Mouse (Mus musculus) testis, adult 2 months (tissue): ENCODE data around the gene Ubd. TPM values are rescaled to one million over a fixed set of nuclear protein-coding genes. Genes with fewer than 3 reads are reported as not detected.
A peak's percentile ranks its signal among the peaks of the same experiment; 100 is the strongest.

ENCODE experiments used
- H3K27ac ChIP-seq: fragments of 200-500 bp; 2 replicates; pipeline ENCODE4 v1.5.1; 2012; ENCODE audit warnings: low read depth, low read length; ENCODE audit not compliant: control insufficient read depth, insufficient read depth
- H3K27me3 ChIP-seq: fragments of 200-500 bp; 2 replicates; pipeline ENCODE4 v1.6.1; 2012; ENCODE audit warnings: mild to moderate bottlenecking, low read length, moderate library complexity; ENCODE audit not compliant: control insufficient read depth, insufficient read depth
- H3K36me3 ChIP-seq: fragments of 200-500 bp; 2 replicates; pipeline ENCODE4 v1.6.1; 2012; ENCODE audit warnings: mild to moderate bottlenecking, low read length; ENCODE audit not compliant: control insufficient read depth, insufficient read depth
- H3K4me1 ChIP-seq: fragments of 200-500 bp; 2 replicates; pipeline ENCODE4 v1.6.1; 2012; ENCODE audit warnings: low read length; ENCODE audit not compliant: control insufficient read depth, insufficient read depth
- H3K4me3 ChIP-seq: fragments of 200-500 bp; 2 replicates; pipeline ENCODE4 v1.5.1; 2012; ENCODE audit warnings: low read depth, mild to moderate bottlenecking, low read length, moderate library complexity, mixed read lengths; ENCODE audit not compliant: control insufficient read depth
- CTCF ChIP-seq: fragments of 200-500 bp; IDR thresholded peaks from 2 replicates; pipeline ENCODE4 v1.5.1; 2012; ENCODE audit warnings: low read depth, mild to moderate bottlenecking, inconsistent platforms, low read length, moderate library complexity; ENCODE audit not compliant: control insufficient read depth, insufficient read depth, insufficient replicate concordance
- POLR2A ChIP-seq: fragments of 200-500 bp; IDR thresholded peaks from 2 replicates; pipeline ENCODE4 v1.6.1; 2012; ENCODE audit warnings: low read depth, mild to moderate bottlenecking, inconsistent platforms, low read length, moderate library complexity; ENCODE audit not compliant: control insufficient read depth
- polyA plus RNA-seq: library from polyadenylated mRNA; depleted of rRNA; stranded (reverse); fragments of >200 nt; gene quantifications from 2 replicates; pipeline ENCODE4 v1.2.3, GENCODE M21; 2012; rRNA removed

Ubd gene
- polyA plus RNA-seq = not detected in 2 replicates

DNA sequence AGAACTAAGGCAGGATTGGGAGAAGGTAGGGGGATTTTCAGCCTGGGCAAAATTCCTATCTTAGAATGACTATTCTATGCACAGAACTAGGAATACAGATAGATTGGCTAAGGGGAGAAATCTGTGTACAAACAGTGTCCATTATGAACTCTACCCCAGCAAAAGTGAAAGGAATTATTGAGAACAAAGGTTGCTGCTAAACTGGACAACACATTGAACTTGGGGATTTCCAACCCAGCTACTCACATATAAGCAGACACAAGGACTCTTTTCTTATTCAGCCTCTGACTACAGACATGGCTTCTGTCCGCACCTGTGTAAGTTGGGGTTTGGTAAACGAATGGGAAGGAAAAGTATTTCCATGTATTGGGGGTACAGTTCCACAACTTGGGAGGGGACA, at the start of gene Ubd:
Ubd (plus strand) TSS at position 237 of the 400 bp plus-strand sequence.
- H3K4me3 ChIP-seq = no peak within 1 kb of the TSS

DNA sequence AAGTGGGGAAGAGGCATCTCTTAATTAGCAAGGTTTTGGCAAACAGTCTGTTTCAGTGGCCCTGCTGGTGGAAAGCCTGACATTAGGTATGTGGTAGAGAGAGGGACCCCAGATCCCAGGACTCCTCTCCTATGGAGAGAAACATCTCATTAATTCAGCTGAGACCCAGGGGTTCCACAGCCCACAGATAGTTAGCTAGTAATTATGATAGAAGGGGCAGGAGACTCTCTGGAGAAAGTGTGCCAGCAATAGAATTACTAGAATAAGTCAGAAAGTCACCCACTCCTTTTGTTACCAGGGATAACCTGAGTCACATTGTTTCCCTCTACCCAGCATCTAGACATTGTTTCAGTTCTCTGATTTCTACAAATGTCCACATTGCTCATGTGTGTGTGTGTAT, 32.3 kb upstream of the Ubd start, which contains the start of gene Olfr93:
Olfr93 (minus strand) TSS at position 101 of the 400 bp plus-strand sequence.
- H3K27ac ChIP-seq = no peak within 1 kb of the TSS
- no peak for TF ChIP-seq POLR2A
- no peak for TF ChIP-seq CTCF
- no peak within 1 kb of the TSS for H3K4me3 ChIP-seq
- no peaks in the 10 kb centered on the region; the same call in 1 of the 2 replicates for H3K4me1 ChIP-seq
- no peaks in the 10 kb centered on the region for H3K27me3 ChIP-seq
- no peaks in the 10 kb centered on the region for H3K36me3 ChIP-seq

More for the DNA sequence above, at the start of gene Ubd:
- Histone ChIP-seq H3K36me3 (no peaks in the 10 kb centered on the region), H3K4me1 (peaks cover 5% of the 10 kb centered on the region), H3K27me3 (no peaks in the 10 kb centered on the region), H3K27ac (no peak within 1 kb of the TSS)
- TF ChIP-seq CTCF (no peak), POLR2A (no peak)

DNA sequence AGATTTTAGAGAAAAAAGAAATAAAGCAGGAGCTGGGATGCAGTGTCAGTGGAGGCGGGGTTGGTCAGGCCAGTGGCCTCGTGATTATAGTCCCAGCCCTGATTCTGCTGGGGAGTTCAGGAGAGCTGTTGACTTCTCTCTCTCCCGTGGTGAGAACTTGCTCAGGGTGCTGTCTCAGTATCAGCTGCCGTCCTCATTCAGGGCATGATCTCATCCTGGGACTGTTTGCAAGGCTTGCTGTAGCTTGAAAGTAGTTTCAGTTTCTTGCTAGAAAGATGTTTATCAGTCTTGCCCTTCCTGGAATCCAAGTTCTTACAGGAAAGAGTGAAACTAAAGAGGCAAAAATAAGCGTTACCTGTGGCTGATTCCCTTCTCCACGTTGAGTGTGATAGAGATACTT, 8.2 kb upstream of the Ubd start:
- Histone ChIP-seq H3K27me3 (no peaks in the 10 kb centered on the region), H3K36me3 (no peaks in the 10 kb centered on the region)
- TF ChIP-seq POLR2A (no peak), CTCF (no peak)

DNA sequence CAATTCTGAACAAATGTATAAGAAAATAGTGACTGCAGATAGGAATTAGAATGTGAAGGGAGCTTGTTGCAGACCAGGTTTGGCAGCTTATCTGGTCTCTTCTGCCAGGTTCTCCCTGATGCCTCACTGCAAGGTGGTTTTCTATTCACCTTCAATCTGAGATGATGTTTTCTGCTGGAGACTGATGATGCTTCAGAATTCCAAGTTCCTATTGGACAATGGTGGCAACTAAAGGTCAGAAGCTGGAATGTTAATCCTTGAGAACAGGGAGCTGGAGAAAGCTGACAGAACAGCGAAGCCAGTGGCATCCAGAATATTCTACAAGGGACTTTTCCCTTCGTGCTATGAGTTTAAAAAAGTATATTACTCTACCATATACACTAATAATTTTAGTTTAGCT, 3.0 kb upstream of the Ubd start:
- no peaks in the 10 kb centered on the region for H3K4me1 ChIP-seq
- H3K4me3 ChIP-seq = no peak overlapping the region
- no peak for TF ChIP-seq CTCF
- TF ChIP-seq POLR2A = no peak
- H3K36me3 ChIP-seq = no peaks in the 10 kb centered on the region
- no peak overlapping the region for H3K27ac ChIP-seq
- no peaks in the 10 kb centered on the region for H3K27me3 ChIP-seq

More for the DNA sequence above, 8.2 kb upstream of the Ubd start:
- no peak overlapping the region for H3K27ac ChIP-seq
- H3K4me3 ChIP-seq = no peak overlapping the region
- no peaks in the 10 kb centered on the region for H3K4me1 ChIP-seq

DNA sequence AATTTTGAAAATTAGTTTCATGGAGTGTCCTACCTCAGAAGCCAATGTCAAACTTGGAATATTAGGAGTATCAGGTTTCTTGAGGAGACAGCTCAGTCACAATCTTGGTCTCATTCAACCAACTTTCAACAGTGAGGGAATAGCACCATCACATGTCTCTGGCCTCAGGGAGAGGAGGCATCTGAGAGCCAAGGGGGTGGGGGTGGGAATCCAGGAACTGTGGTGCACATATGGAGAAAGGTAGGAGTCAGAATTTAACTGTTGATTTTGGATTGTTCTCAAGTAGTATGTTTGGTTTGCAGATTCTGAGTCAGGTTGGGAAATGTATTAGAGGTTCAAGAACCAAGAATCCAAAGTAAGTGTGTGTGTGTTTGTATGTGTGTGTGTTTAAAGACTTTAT, 660 bp upstream of the Ubd start:
- H3K4me1 ChIP-seq = peaks cover 5% of the 10 kb centered on the region
- no peak for TF ChIP-seq POLR2A
- TF ChIP-seq CTCF = no peak
- no peaks in the 10 kb centered on the region for H3K36me3 ChIP-seq
- no peaks in the 10 kb centered on the region for H3K27me3 ChIP-seq
- no peak overlapping the region for H3K27ac ChIP-seq
- no peak overlapping the region for H3K4me3 ChIP-seq

DNA sequence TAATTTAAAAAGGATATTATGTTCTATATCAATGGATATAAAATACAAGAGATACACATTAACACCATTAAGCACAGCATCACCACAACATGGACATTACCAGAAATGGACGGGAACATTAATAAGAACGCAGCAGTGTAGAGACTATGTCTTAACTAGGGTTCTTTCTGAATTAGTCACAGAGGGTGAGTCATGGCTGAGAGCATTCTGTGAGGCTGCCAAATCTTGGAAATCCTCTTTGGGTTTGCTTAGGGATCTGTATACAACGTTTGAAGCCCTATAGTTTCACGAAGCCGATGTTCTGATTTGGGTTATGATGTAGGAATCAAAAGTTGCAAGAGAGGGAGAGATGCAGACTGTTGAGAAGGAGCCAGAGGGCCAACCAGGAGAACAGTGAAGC, 1.1 kb downstream of the Ubd start:
- H3K36me3 ChIP-seq = no peaks in the 10 kb centered on the region
- H3K4me3 ChIP-seq = no peak overlapping the region
- H3K27ac ChIP-seq = no peak overlapping the region
- TF ChIP-seq CTCF (no peak), POLR2A (no peak)
- peaks cover 5% of the 10 kb centered on the region for H3K4me1 ChIP-seq
- H3K27me3 ChIP-seq = no peaks in the 10 kb centered on the region

DNA sequence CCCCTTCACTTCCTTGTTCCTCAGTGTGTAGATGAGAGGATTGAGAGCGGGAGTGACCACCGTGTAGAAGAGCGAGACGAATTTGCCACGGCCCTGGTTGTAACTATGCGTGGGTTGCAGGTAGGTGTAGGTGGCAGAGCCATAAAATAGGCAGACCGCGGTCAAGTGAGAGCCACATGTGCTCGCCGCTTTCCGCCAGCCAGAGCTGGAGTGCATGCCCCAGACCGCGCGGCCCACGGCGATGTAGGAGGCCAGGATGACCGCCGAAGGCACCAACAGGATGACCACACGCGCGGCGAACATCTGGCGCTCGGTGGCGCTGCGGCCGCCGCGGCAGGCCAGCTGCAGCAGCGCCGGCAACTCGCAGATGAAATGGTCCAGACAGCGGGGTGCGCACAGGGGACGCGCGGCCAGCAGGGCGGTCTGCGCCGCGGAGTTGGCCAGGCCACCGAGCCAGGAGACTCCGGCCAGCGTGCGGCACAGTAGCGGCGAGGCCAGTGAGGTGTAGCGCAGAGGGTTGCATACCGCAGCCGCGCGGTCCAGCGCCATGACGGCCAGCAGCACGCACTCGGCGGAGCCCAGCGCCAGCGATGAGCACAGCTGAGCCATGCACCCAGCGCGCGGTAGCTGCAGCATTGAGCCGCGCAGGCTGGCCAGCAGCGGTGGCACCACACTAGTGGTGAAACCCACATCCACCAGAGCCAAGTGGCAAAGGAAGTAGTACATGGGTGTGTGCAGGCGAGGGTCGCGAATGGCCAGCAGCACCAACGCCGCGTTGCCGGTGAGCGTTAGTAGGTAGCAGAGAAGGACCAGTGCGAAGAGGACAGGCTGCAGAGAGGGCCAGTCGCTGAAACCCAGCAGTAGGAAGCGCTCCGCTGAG, 3.4 kb downstream of the Ubd start:
- H3K4me3 ChIP-seq = peak overlapping the region; percentile 41
- no peak overlapping the region for H3K27ac ChIP-seq
- H3K36me3 ChIP-seq = no peaks in the 10 kb centered on the region
- H3K27me3 ChIP-seq = no peaks in the 10 kb centered on the region
- H3K4me1 ChIP-seq = peaks cover 5% of the 10 kb centered on the region
- TF ChIP-seq POLR2A (no peak), CTCF (no peak)
